Mouse (Mus musculus) cortical plate, adult 2 months (tissue): Measurements from ENCODE around the gene Nkx2-5.

Experiments used
- CTCF ChIP-seq: fragments of 200-500 bp; IDR thresholded peaks from 2 replicates; pipeline ENCODE4 v1.5.1; 2011; ENCODE audit warnings: mild to moderate bottlenecking, control low read depth, low read length; ENCODE audit not compliant: insufficient read depth; ENCODE audit errors: extremely low read depth
- POLR2A ChIP-seq: fragments of 200-500 bp; IDR thresholded peaks from 2 replicates; pipeline ENCODE4 v1.6.1; 2011; ENCODE audit warnings: mild to moderate bottlenecking, low read length, control low read depth; ENCODE audit not compliant: insufficient read depth; ENCODE audit errors: extremely low read depth

- no peak for TF ChIP-seq POLR2A
- TF ChIP-seq CTCF: no peak
Observed at GRCm38 (mm10) chr17:26865156-26865555, 20.3 kb upstream of the Nkx2-5 start.
